Mouse (Mus musculus): ENCODE measurements around the gene Zfp280b. TPM values are rescaled to one million over a fixed set of nuclear protein-coding genes. Genes with fewer than 3 reads are reported as not detected.
"Not testable (repeated sequence)": the region's sequence is repeated elsewhere in the genome, so short reads cannot be mapped to it uniquely, and the experiment has no call there.

The Zfp280b gene
- polyA plus RNA-seq, 1 experiment from 2014 or later: 12.8 TPM

DNA sequence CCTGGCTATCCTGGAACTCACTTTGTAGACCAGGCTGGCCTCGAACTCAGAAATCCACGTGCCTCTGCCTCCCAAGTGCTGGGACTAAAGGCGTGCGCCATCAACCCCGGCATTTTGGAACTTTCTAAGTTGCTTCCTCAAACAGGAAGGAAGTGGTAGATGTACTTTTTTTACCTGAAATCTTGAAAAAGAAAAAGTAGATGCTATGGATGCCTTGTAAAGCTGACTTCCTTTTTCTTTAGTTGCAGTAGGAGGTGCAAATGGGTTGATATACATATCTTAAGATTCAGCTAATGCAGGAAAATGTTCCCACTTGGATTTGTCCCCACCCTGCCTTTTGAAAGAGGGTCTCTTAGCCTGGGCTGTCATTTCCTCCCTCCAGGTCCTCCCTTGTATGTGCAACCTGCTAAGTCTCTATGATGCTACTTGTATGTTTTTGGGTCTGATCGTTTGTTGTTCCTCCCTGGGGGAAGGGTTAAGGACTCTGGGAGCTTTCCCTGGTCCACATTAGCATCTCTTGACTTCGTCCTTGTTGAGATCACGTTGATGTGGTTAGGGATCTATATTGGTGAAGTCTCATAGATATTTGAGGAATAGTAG lies 1.7 kb downstream of the Zfp280b start:
- Histone ChIP-seq H3K27me3 (replicated peaks) (no peaks in the 10 kb centered on the region), H3K36me3 (replicated peaks) (peaks cover 17% of the 10 kb centered on the region), H3K9ac (no peak overlapping the region), H3K4me2 (no peak overlapping the region), H3K9me3 (no peaks in the 10 kb centered on the region), H3K27ac (no peak overlapping the region), H3K4me1 (peaks cover 18% of the 10 kb centered on the region), H3K4me3 (no peak overlapping the region)
- WGBS: 97% methylated on average over 8 of the region's 8 CpGs
- no peak for ATAC-seq (replicated peaks)

DNA sequence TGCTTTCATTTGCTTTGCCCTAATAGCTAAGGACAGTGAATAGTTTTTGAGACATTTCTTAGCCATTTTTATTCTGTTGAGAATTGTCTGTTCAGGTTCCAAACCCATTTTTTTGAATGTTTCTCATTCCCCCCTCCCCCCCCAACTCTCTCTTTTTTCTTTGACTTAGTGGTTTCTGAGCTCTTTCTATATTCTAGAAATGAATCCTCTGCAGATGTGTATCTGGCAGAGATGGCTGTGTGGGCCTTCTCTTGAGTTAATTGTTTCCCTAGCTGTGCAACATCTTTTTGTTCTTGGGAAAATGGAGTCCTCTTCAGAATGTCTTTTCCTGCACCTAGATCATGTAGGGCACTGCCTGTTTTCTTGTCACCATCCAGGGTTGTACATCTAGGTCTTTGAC lies 2.8 kb downstream of the Zfp280b start:
- H3K27me3 ChIP-seq (replicated peaks): no peaks in the 10 kb centered on the region
- no peak overlapping the region for H3K4me3 ChIP-seq
- H3K27ac ChIP-seq: no peak overlapping the region
- no peak overlapping the region for H3K4me2 ChIP-seq
- H3K9ac ChIP-seq: no peak overlapping the region
- no peaks in the 10 kb centered on the region for H3K9me3 ChIP-seq
- peaks cover 18% of the 10 kb centered on the region for H3K4me1 ChIP-seq
- ATAC-seq (replicated peaks): no peak
- peaks cover 29% of the 10 kb centered on the region for H3K36me3 ChIP-seq (replicated peaks)

DNA sequence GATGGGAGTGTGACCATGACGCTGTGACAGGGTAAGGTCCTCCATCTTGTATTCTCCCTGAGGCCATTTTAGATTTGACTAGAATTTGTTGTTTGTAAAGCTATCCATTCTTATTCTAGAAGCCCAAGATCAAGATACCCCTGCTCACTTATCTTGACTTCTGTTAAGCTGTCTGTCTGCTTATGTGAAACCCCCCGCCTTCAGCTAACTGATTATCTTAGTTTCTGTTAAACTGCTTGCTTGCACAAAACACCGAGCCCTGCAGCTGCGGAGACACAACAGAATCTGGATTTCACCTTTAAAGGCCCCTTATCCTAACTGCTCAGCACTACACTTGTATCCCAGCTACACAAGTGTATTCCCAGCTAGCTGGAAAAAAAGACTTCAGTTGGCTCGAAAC lies 4.5 kb downstream of the Zfp280b start:
- Histone ChIP-seq H3K4me3 (no peak overlapping the region), H3K4me1 (peaks cover 15% of the 10 kb centered on the region), H3K36me3 (replicated peaks) (peaks cover 36% of the 10 kb centered on the region), H3K27ac (no peak overlapping the region), H3K4me2 (no peak overlapping the region), H3K9me3 (no peaks in the 10 kb centered on the region), H3K9ac (no peak overlapping the region), H3K27me3 (replicated peaks) (no peaks in the 10 kb centered on the region)
- 98% methylated on average over 5 of the region's 5 CpGs for WGBS
- no peak for ATAC-seq (replicated peaks)

DNA sequence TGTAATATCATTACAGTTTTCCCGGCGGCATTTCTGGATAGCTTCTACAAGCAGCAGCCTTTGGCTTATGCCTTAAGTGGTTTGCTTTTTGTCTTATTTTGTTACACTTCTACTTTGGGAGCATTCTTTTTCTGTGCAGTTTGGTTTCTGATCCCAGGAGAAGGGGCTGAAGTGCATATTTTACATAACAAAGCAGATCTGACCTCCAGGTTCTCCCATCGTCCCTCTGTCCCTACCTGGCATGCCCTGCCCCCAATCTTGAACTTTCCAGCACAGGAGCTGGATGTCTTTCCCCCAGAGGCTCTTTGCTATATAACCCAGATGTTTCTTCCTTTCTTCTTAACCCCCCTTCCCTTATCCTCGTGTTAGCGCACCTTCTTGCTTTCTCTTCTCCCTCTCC lies 12.9 kb downstream of the Zfp280b start:
- Histone ChIP-seq H3K4me2 (no peak overlapping the region), H3K36me3 (replicated peaks) (peaks cover 11% of the 10 kb centered on the region), H3K9me3 (no peaks in the 10 kb centered on the region), H3K4me3 (no peak overlapping the region), H3K4me1 (no peaks in the 10 kb centered on the region), H3K27me3 (replicated peaks) (no peaks in the 10 kb centered on the region), H3K27ac (no peak overlapping the region), H3K9ac (no peak overlapping the region)
- ATAC-seq (replicated peaks): no peak
- 47% methylated on average over 5 of the region's 5 CpGs for WGBS

DNA sequence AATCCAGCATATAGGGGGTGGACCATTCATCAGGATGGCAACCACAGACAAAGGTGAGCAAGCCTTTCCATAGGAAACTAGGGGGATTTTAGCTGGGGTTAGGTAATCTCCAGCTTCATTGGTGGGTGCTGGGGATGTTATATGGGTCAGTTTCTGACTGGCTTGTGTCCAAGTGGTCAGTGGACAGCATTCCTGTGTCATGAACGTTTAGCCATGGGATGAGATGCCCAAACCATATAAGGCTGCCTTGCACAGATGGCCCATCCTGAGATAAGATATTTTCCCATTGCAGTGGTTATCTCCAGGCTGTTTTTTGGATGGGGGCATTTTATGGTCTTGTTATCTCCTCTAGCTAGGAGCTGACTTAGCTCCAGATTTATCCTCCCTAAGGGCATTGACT lies 14.3 kb downstream of the Zfp280b start:
- Histone ChIP-seq H3K4me1 (no peaks in the 10 kb centered on the region), H3K4me3 (no peak overlapping the region), H3K4me2 (no peak overlapping the region), H3K27me3 (replicated peaks) (no peaks in the 10 kb centered on the region), H3K9me3 (no peaks in the 10 kb centered on the region), H3K9ac (no peak overlapping the region), H3K36me3 (replicated peaks) (peaks cover 5% of the 10 kb centered on the region; the same call in 1 of the 2 replicates), H3K27ac (no peak overlapping the region)
- no peak for ATAC-seq (replicated peaks)
- 76% methylated on average over 1 of the region's 1 CpGs for WGBS

DNA sequence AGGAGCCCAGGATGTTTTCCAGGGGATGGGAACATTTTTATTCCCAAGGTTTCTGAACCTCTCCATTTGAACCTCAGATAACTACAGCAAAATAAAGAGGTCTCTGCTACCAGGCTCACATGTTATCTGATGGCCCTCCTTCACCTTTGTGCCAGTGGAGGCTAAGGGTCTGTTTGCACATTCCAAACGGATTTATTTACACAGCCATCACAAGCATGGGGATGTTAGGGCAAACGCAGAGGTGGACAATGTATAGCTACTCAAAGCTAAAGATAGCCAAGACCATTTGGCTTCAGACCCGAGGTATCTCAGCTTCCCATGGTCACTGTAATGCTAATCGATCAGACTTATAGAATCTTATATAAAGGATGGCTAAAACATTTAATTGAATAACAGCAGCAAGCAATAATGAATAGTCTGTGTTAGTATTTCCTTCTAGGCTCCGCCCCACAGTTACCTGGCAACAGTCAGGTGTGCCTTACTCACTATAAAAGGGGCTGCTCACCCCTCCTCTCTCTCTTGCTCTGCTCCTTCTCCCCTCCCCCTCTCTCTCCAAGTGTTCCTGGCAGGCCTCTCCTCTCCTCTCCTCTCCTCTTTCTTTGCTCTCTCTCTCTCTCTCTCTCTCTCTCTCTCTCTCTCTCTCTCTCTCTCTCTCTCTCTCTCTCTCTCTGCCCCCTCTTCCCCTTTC lies 14.9 kb downstream of the Zfp280b start:
- no peaks in the 10 kb centered on the region for H3K9me3 ChIP-seq
- no peaks in the 10 kb centered on the region for H3K27me3 ChIP-seq (replicated peaks)
- 61% methylated on average over 5 of the region's 5 CpGs for WGBS
- no peak overlapping the region for H3K4me3 ChIP-seq
- peaks cover 5% of the 10 kb centered on the region; the same call in 1 of the 2 replicates for H3K36me3 ChIP-seq (replicated peaks)
- no peaks in the 10 kb centered on the region for H3K4me1 ChIP-seq
- H3K27ac ChIP-seq: no peak overlapping the region
- no peak overlapping the region for H3K4me2 ChIP-seq
- ATAC-seq (replicated peaks): no peak
- H3K9ac ChIP-seq: no peak overlapping the region

DNA sequence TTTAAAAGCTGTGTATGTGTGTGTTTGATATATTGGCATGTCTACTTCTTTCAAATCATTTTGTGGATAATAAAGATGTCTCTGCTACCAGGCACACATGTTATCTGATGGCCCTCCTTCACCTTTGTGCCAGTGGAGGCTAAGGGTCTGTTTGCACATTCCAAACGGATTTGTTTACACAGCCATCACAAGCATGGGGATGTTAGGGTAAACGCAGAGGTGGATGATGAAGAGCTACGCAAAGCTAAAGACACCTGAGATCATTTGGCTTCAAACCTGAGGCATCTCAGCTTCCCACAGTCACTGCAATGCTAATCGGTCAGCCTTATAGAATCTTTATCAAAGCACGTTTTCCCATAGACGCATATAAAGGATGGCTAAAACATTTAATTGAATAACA lies 16.5 kb downstream of the Zfp280b start:
- Histone ChIP-seq H3K9ac (no peak overlapping the region), H3K4me1 (no peaks in the 10 kb centered on the region), H3K27me3 (replicated peaks) (no peaks in the 10 kb centered on the region), H3K9me3 (no peaks in the 10 kb centered on the region), H3K27ac (no peak overlapping the region), H3K36me3 (replicated peaks) (0 out of 2 replicates have a peak, but pooled peaks cover 2% of the 10 kb centered on the region), H3K4me2 (no peak overlapping the region), H3K4me3 (no peak overlapping the region)
- WGBS: 53% methylated on average over 6 of the region's 6 CpGs
- no peak for ATAC-seq (replicated peaks)

DNA sequence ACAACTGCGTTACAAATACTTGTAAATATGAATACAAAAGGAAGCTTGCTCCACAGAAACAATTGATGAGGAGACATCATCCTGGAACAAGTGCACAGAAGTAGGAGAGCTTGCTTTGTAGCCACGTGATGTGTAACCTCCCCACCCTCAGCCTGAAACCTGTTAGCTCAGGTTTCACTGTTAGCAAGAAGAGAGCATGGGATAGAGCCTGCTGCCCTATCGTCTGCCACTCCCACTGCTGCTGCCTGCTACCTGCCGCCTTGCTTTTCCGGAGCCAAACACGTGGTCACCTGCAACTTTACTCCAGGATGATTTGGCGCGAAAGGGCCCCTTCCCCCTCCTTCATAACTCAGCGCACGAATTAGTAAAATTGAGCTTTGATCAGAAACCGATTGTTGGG lies 19.4 kb downstream of the Zfp280b start:
- no peak overlapping the region for H3K27ac ChIP-seq
- 83% methylated on average over 11 of the region's 11 CpGs for WGBS

DNA sequence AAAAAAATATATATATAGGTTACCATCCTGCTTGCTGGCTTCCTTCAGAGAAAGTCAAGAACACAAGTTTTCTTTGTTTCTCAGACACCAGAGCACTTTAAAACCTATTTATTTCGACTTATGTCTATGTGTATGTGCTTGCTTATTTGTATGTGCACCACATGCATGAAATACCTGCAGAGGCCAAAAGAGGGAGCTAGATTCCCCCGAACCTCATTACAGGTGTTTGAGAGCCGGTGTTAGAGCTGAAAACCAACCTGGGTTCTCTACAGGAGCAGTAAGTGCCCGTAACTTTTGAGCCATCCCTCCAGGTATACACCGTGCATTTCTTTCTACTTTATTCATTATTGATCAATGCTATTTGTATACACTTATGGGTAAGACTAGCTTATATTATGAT lies 30.0 kb downstream of the Zfp280b start:
- Histone ChIP-seq H3K4me3 (no peak overlapping the region), H3K27me3 (replicated peaks) (no peaks in the 10 kb centered on the region), H3K4me2 (no peak overlapping the region), H3K9me3 (no peaks in the 10 kb centered on the region), H3K4me1 (no peaks in the 10 kb centered on the region), H3K9ac (no peak overlapping the region), H3K36me3 (replicated peaks) (no peaks in the 10 kb centered on the region), H3K27ac (no peak overlapping the region)
- WGBS: 94% methylated on average over 5 of the region's 5 CpGs
- no peak for ATAC-seq (replicated peaks)

More for the DNA sequence above, 19.4 kb downstream of the Zfp280b start:
- Histone ChIP-seq H3K4me2 (no peak overlapping the region), H3K27me3 (replicated peaks) (no peaks in the 10 kb centered on the region), H3K9me3 (no peaks in the 10 kb centered on the region), H3K4me1 (no peaks in the 10 kb centered on the region), H3K9ac (no peak overlapping the region), H3K4me3 (no peak overlapping the region), H3K36me3 (replicated peaks) (no peaks in the 10 kb centered on the region)
- ATAC-seq (replicated peaks): no peak

DNA sequence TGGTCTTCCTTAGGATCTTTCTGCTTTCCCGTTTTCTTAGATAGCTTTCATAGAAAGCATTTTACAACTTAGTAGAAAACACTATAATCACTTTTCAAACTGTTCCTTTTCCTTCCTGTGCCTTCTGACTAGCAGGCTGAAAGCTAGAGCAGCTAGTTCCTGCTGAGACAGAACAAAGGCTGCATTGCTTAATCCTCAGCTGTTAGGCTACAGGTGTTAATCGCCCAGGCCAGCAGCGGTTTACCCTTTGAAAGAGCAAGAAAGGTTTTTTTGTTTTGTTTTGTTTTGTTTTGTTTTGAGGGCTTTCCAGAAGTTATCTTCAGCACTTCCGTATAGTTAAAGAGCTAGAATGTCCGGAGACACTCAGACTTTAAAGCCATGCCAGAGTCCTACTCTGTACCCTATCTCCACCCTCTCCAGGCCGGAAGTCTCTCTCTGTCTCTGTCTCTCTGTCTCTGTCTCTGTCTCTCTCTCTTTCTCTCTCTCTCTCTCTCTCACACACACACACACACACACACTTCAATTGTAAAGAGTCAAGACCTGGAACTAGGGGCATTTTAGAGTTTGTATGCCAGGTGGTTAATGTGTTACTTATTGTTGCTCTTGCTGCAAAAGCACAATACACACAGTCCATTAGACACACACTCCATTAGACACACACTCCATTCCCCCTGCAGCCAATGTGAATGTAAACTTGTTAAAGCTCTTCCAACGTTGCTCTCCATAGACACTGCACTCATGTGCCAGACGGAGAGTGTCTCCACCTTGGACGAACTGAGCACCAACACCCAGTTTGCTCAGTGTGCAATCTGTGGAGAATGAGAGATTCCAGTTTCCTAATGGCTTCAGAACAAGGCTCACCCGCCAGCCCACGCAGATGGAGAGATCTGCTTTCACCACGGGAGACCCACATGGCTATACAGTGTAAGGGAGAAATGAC lies 35.5 kb downstream of the Zfp280b start:
- no peak overlapping the region for H3K27ac ChIP-seq
- H3K4me3 ChIP-seq: no peak overlapping the region
- no peak overlapping the region for H3K4me2 ChIP-seq
- no peaks in the 10 kb centered on the region for H3K36me3 ChIP-seq (replicated peaks)
- H3K4me1 ChIP-seq: no peaks in the 10 kb centered on the region
- 31% methylated on average over 12 of the region's 12 CpGs for WGBS
- no peak overlapping the region for H3K9ac ChIP-seq
- H3K9me3 ChIP-seq: no peaks in the 10 kb centered on the region
- no peaks in the 10 kb centered on the region for H3K27me3 ChIP-seq (replicated peaks)
- ATAC-seq (replicated peaks): no peak

DNA sequence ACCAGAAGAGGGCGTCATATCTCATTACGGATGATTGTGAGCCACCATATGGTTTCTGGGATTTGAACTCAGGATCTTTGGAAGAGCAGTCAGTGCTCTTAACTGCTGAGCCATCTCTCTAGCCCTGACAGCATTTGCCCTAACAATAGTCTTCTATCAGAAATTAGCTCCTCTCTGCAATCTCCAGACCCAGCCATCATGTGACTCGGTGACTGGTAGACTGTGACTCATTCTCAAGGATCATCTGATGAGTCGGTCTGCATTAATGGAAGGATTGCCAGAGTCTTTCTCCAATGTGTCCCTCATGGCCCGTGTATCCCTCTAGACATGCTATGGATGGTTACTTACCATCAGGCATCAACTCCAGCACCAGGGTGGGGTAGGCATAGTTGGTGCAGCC lies 39.6 kb downstream of the Zfp280b start:
- H3K27ac ChIP-seq; H3K4me3 ChIP-seq; H3K4me2 ChIP-seq; H3K9me3 ChIP-seq; H3K4me1 ChIP-seq; ATAC-seq (replicated peaks); H3K36me3 ChIP-seq (replicated peaks); H3K9ac ChIP-seq; H3K27me3 ChIP-seq (replicated peaks): not testable (repeated sequence)
- 95% methylated on average over 5 of the region's 5 CpGs for WGBS

DNA sequence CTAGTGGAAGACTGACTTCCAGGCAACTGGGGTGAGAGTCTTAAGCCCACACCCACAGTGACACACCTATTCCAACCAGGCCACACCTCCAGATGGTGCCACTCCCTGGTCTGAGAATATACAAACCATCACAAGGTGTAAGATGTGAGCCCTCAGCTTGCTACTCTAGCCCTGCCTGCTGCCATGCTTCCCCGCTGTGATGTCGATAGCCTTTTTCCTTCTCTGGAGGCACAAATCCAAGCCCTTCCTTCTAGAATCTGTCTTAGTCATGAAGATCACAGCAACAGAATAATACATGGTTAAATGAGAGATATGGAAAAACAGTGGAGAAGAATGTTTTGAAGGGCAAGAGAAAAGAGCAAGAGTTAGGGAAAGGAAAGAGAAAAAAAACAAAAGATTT lies 44.6 kb downstream of the Zfp280b start:
- WGBS: 95% methylated on average over 2 of the region's 2 CpGs
- H3K27ac ChIP-seq; H3K4me2 ChIP-seq; H3K4me3 ChIP-seq; H3K9ac ChIP-seq; H3K36me3 ChIP-seq (replicated peaks); ATAC-seq (replicated peaks); H3K9me3 ChIP-seq; H3K4me1 ChIP-seq; H3K27me3 ChIP-seq (replicated peaks): not testable (repeated sequence)
